Mouse (Mus musculus): Measurements from ENCODE around the gene Dis3. TPM values are rescaled to one million over a fixed set of nuclear protein-coding genes. Genes with fewer than 3 reads are reported as not detected.
"Not testable (repeated sequence)": the region's sequence is repeated elsewhere in the genome, so short reads cannot be mapped to it uniquely, and the experiment has no call there.

Dis3 gene
- polyA plus RNA-seq, 1 experiment from 2014 or later = 34.6 TPM

DNA sequence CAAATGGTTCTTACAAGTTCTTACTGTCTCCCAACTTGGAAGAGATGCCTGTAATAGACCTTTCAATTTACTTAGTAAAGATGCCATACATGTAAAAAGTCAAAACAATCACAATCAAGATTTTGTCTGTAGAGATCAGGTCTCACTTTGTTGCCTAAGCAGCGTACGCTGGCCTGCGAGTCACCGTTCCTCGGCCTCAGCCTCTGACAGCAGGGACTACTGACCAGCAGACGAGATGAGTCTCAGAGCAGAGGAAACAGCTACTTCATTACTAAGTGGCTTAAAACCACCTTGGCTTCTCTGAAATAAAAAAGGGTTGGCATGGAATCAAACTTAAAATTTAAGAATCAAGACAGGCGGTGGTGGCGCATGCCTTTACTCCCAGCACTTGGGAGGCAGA, 64.7 kb downstream of the Dis3 start:
- H3K4me2 ChIP-seq; H3K9ac ChIP-seq; H3K4me3 ChIP-seq; H3K27ac ChIP-seq; H3K9me3 ChIP-seq; H3K27me3 ChIP-seq; ATAC-seq (ENCODE audit: insufficient number of reproducible peaks, insufficient read depth, low FRiP score, low TSS enrichment, low read depth); H3K4me1 ChIP-seq: not testable (repeated sequence)
- 95% methylated on average over 8 of the region's 8 CpGs for WGBS
- peaks cover 31% of the 10 kb centered on the region for H3K36me3 ChIP-seq

DNA sequence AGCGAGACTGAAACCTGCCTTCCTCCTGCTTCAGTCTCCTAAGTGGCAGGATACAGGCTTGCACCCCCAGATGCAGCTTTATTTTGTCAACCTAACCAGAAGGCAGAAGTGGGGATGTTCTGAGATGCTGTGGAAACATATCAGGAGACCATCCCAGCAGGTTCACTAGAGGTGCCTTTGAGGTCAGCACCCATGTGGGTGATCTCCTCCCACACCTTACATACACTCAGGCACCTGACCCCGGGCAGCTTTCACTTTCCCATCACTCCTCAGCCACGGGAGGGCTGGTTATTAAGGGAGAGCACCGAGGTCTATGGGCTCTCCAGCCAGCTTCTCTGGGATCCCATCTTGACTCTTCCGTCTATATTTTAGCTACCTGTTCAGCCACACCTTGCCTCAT, 67.0 kb downstream of the Dis3 start:
- Histone ChIP-seq H3K9me3 (no peaks in the 10 kb centered on the region), H3K9ac (no peak overlapping the region), H3K4me3 (no peak overlapping the region), H3K27me3 (no peaks in the 10 kb centered on the region), H3K36me3 (peaks cover 13% of the 10 kb centered on the region; the same call in 1 of the 2 replicates), H3K4me1 (no peaks in the 10 kb centered on the region), H3K27ac (no peak overlapping the region), H3K4me2 (no peak overlapping the region)
- WGBS = 83% methylated on average over 5 of the region's 5 CpGs
- ATAC-seq (ENCODE audit: insufficient number of reproducible peaks, insufficient read depth, low FRiP score, low TSS enrichment, low read depth) = no peak

DNA sequence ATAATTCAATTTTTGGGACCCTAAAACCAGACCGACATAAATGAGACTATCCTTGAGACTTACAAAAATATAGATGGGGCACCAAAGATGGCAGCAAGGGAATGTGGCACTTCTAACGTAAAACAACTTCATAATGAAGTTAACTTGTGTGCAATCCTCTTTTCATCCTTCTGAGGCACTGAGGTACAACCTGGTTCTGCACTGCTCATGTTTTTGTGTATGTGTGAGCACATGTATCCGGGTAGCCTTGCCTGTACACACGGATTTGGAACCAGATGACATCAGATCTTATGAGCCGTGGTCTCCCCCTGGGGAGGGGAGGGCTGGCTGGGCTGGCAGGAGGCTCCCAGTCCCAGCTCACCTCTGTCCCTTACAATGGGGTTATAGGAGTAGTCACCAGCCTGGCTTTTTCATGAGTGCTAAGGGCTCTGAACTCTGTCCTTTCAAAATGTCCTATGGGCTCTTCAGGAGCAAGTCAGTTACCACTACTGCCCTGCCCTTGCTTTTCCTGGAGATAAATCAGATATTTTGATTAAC, 68.2 kb downstream of the Dis3 start:
- peaks cover 13% of the 10 kb centered on the region; the same call in 1 of the 2 replicates for H3K36me3 ChIP-seq
- no peaks in the 10 kb centered on the region for H3K4me1 ChIP-seq
- H3K27me3 ChIP-seq = no peaks in the 10 kb centered on the region
- H3K4me2 ChIP-seq = no peak overlapping the region
- no peak overlapping the region for H3K4me3 ChIP-seq
- H3K9me3 ChIP-seq = no peaks in the 10 kb centered on the region
- WGBS = 83% methylated on average over 5 of the region's 5 CpGs
- H3K27ac ChIP-seq = no peak overlapping the region
- ATAC-seq (ENCODE audit: insufficient number of reproducible peaks, insufficient read depth, low FRiP score, low TSS enrichment, low read depth) = no peak
- H3K9ac ChIP-seq = no peak overlapping the region

DNA sequence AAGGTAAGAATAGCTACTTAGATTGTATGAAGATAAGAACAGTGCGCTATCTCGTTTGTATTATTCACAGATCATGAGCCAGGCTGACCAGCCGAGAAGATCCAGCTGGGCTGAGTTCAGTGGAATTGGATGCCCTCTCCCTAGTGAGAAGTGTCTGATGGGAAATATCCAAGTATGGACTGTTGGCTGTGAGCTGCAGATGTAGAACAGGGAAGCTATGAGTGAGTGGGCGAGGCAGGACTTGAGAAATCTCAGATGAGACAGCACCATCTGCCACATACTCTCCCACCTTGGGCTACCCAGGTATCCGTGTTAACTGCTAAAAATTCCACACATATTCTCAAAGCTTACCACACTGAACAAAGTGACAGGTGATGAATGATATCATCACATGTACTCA, 69.6 kb downstream of the Dis3 start:
- Histone ChIP-seq H3K27me3 (no peaks in the 10 kb centered on the region), H3K9me3 (no peaks in the 10 kb centered on the region), H3K27ac (no peak overlapping the region), H3K9ac (no peak overlapping the region), H3K4me1 (no peaks in the 10 kb centered on the region), H3K4me2 (no peak overlapping the region), H3K36me3 (0 out of 2 replicates have a peak, but pooled peaks cover 8% of the 10 kb centered on the region), H3K4me3 (no peak overlapping the region)
- 80% methylated on average over 5 of the region's 5 CpGs for WGBS
- no peak for ATAC-seq (ENCODE audit: insufficient number of reproducible peaks, insufficient read depth, low FRiP score, low TSS enrichment, low read depth)

Other genes starting within 250 kb of the Dis3 start
- 1.6 and 6.4 TPM in 2 replicates for gene Rpl36a-ps1, start 105.5 kb downstream of the Dis3 start, polyA plus RNA-seq (2015; fragmentation: Nextera tagmentation; extraction: Ambion mirVana)
- gene Mzt1, start 53.6 kb downstream of the Dis3 start, polyA plus RNA-seq (2015; fragmentation: Nextera tagmentation; extraction: Ambion mirVana) = 87.1 and 90.9 TPM in 2 replicates
- 70.5 and 80.3 TPM in 2 replicates for gene Bora, start 53.5 kb downstream of the Dis3 start, polyA plus RNA-seq (2015; fragmentation: Nextera tagmentation; extraction: Ambion mirVana)
- 23.9 and 25.0 TPM in 2 replicates for gene Pibf1, start 346 bp downstream of the Dis3 start, polyA plus RNA-seq (2015; fragmentation: Nextera tagmentation; extraction: Ambion mirVana)
- 26.7 and 30.2 TPM in 2 replicates for gene Klf5, start 198.9 kb upstream of the Dis3 start, polyA plus RNA-seq (2015; fragmentation: Nextera tagmentation; extraction: Ambion mirVana)